ENCODE assay signal across 10 mouse cellular contexts in genomic region chr16:85137348-85137747, GRCm38 (mm10). TPM values are rescaled to one million over a fixed set of nuclear protein-coding genes. Genes with fewer than 3 reads are reported as not detected.
DNase-seq lines count a peak whose midpoint lies in the region; ATAC-seq and TF ChIP-seq lines count a peak whose summit lies in the region.
"Had no signal": no experiment of that assay in that cellular context is flagged by ENCODE, and none has a peak within 500 bp of the region (broad histone marks: within the 10 kb centered on the region; RNA-seq: fewer than 3 reads in every experiment).

No protein-coding gene starts in this region.

- peak; percentile 52 for DNase-seq in forebrain, postnatal 0 days
- DNase-seq in 3T3-L1 (ENCODE audit: low read depth, low spot score): peak; percentile 93
- peak; percentile 65 to 84 for DNase-seq in cerebellum, adult 2 months
- peak; percentile 68 to 77 for DNase-seq in left cerebral cortex, adult 18-20 months (ENCODE audit: low spot score in 2 of 2)
- no peak for DNase-seq in urinary bladder, postnatal 36 days (ENCODE audit: low spot score in 2 of 2)
- no peak for DNase-seq in thymus, postnatal 10 days (ENCODE audit: low spot score in 2 of 2)
- DNase-seq: midbrain, embryonic 14.5 days had no signal

- H3K9me3 ChIP-seq in forebrain, postnatal 0 days (ENCODE audit: low read length): no peaks in the 10 kb centered on the region
- no peaks in the 10 kb centered on the region for H3K9me3 ChIP-seq in forebrain, embryonic 16.5 days (ENCODE audit: control insufficient read depth, low read length)
- no peaks in the 10 kb centered on the region for H3K9me3 ChIP-seq in kidney, embryonic 16.5 days (ENCODE audit: low read length)
- H3K9me3 ChIP-seq: limb, embryonic 13.5 days had no signal

- no peaks in the 10 kb centered on the region for H3K27me3 ChIP-seq in forebrain, postnatal 0 days (ENCODE audit: insufficient read depth, low read length)
- no peaks in the 10 kb centered on the region for H3K27me3 ChIP-seq in forebrain, embryonic 16.5 days (replicated peaks; ENCODE audit: control insufficient read depth, insufficient read depth, low read length)
- no peaks in the 10 kb centered on the region for H3K27me3 ChIP-seq in cerebellum, adult 2 months (ENCODE audit: control insufficient read depth, insufficient read depth, low read length)
- H3K27me3 ChIP-seq in kidney, embryonic 16.5 days (ENCODE audit: insufficient read depth, low read length): no peaks in the 10 kb centered on the region
- H3K27me3 ChIP-seq: limb, embryonic 13.5 days had no signal

- 0 out of 2 replicates have a peak overlapping the region, but pooled peaks have one; percentile 4 for H3K27ac ChIP-seq in forebrain, postnatal 0 days (ENCODE audit: low read depth, low read length)
- H3K27ac ChIP-seq in forebrain, embryonic 16.5 days (ENCODE audit: low read length): no peak overlapping the region
- peak overlapping the region; percentile 17 for H3K27ac ChIP-seq in cerebellum, adult 2 months (ENCODE audit: insufficient read depth, low read length)
- H3K27ac ChIP-seq in kidney, embryonic 16.5 days (ENCODE audit: low read length): no peak overlapping the region; the same call in 1 of the 2 replicates
- H3K27ac ChIP-seq: limb, embryonic 13.5 days had no signal

- H3K4me3 ChIP-seq in forebrain, postnatal 0 days (ENCODE audit: low read depth, low read length): no peak overlapping the region
- no peak overlapping the region for H3K4me3 ChIP-seq in forebrain, embryonic 16.5 days (replicated peaks; ENCODE audit: low read length)
- H3K4me3 ChIP-seq in cerebellum, adult 2 months (replicated peaks; ENCODE audit: insufficient read depth, low read depth, low read length): no peak overlapping the region
- H3K4me3 ChIP-seq in kidney, embryonic 16.5 days (ENCODE audit: low read length): no peak overlapping the region
- H3K4me3 ChIP-seq: limb, embryonic 13.5 days had no signal

- ATAC-seq in forebrain, postnatal 0 days: peak; percentile 84
- no peak for ATAC-seq in forebrain, embryonic 16.5 days
- no peak for ATAC-seq in kidney, embryonic 16.5 days (ENCODE audit: low FRiP score, low TSS enrichment)

- no peak overlapping the region for H3K9ac ChIP-seq in forebrain, postnatal 0 days
- H3K9ac ChIP-seq in forebrain, embryonic 16.5 days (replicated peaks; ENCODE audit: low read depth, low read length): no peak overlapping the region
- no peak overlapping the region for H3K9ac ChIP-seq in kidney, embryonic 16.5 days (replicated peaks; ENCODE audit: low read length)
- H3K9ac ChIP-seq: limb, embryonic 13.5 days had no signal

- H3K4me1 ChIP-seq in forebrain, postnatal 0 days (ENCODE audit: insufficient read depth): 0 out of 2 replicates have a peak, but pooled peaks cover 2% of the 10 kb centered on the region
- H3K4me1 ChIP-seq in forebrain, embryonic 16.5 days (replicated peaks; ENCODE audit: control insufficient read depth, insufficient read depth, low read length): peaks cover 8% of the 10 kb centered on the region
- peaks cover 14% of the 10 kb centered on the region; the same call in 1 of the 2 replicates for H3K4me1 ChIP-seq in cerebellum, adult 2 months (ENCODE audit: control insufficient read depth, insufficient read depth, low read length)
- peaks cover 39% of the 10 kb centered on the region for H3K4me1 ChIP-seq in kidney, embryonic 16.5 days (ENCODE audit: insufficient read depth, low read length)

- 52% methylated on average over 11 of the region's 11 CpGs for WGBS in forebrain, postnatal 0 days
- 70% methylated on average over 11 of the region's 11 CpGs for WGBS in forebrain, embryonic 16.5 days
- WGBS in cerebellum, adult 2 months: 11% methylated on average over 11 of the region's 11 CpGs
- 58% methylated on average over 11 of the region's 11 CpGs for WGBS in kidney, embryonic 16.5 days

- no peak for TF ChIP-seq CTCF in forebrain, postnatal 0 days (IDR thresholded peaks at IDR 0.05; ENCODE audit: low read depth)
- TF ChIP-seq CTCF in cerebellum, adult 2 months (IDR thresholded peaks at IDR 0.05; ENCODE audit: borderline replicate concordance, insufficient read depth, low read depth, low read length): no peak

- no peak overlapping the region for H3K4me2 ChIP-seq in forebrain, postnatal 0 days (ENCODE audit: low read depth)
- no peak overlapping the region for H3K4me2 ChIP-seq in forebrain, embryonic 16.5 days (ENCODE audit: low read length)
- H3K4me2 ChIP-seq in kidney, embryonic 16.5 days (replicated peaks; ENCODE audit: low read depth, low read length): no peak overlapping the region
- H3K4me2 ChIP-seq: limb, embryonic 13.5 days had no signal

- H3K36me3 ChIP-seq in forebrain, postnatal 0 days (ENCODE audit: insufficient read depth): no peaks in the 10 kb centered on the region
- no peaks in the 10 kb centered on the region; the same call in 1 of the 2 replicates for H3K36me3 ChIP-seq in forebrain, embryonic 16.5 days (ENCODE audit: control insufficient read depth, insufficient read depth)
- peaks cover 4% of the 10 kb centered on the region; the same call in 1 of the 2 replicates for H3K36me3 ChIP-seq in kidney, embryonic 16.5 days (ENCODE audit: insufficient read depth, low read length)

- no peak for TF ChIP-seq POLR2A in cerebellum, adult 2 months (IDR thresholded peaks at IDR 0.05; ENCODE audit: borderline replicate concordance, insufficient read depth, low read length)

RNA-seq across cellular contexts. Expression of gene App, which starts 36.2 kb away (rescaled TPM):
- total RNA-seq in forebrain, postnatal 0 days (2014; rRNA removed): 368 and 493 TPM in 2 replicates
- polyA plus RNA-seq in forebrain, postnatal 0 days (2015; fragmentation: Nextera tagmentation; extraction: Ambion mirVana): 289 and 433 TPM in 2 replicates
- polyA plus RNA-seq in forebrain, embryonic 16.5 days (2015; fragmentation: Nextera tagmentation; extraction: Ambion mirVana): 287 and 288 TPM in 2 replicates
- polyA plus RNA-seq in cerebellum, adult 2 months (2012; rRNA removed): 1,076 and 1,150 TPM in 2 replicates
- total RNA-seq in left cerebral cortex, adult 18-20 months (2021): 1,000 to 10,000 TPM; 1,397 to 1,476 TPM
- 309 and 336 TPM in 2 replicates for polyA plus RNA-seq in kidney, embryonic 16.5 days (2015; fragmentation: Nextera tagmentation; extraction: Ambion mirVana)

Comparison
In these comparisons a context has a peak if more than half of its experiments do, and no peak if none do; other contexts are left out.
1. H3K27ac ChIP-seq: peak in forebrain, postnatal 0 days (single experiment) and cerebellum, adult 2 months (single experiment); none in forebrain, embryonic 16.5 days (single experiment) and kidney, embryonic 16.5 days (single experiment).
2. DNase-seq: peak in forebrain, postnatal 0 days (single experiment), 3T3-L1 (single experiment), cerebellum, adult 2 months (2 of 2) and left cerebral cortex, adult 18-20 months (2 of 2); none in urinary bladder, postnatal 36 days (0 of 2) and thymus, postnatal 10 days (0 of 2).